Mouse (Mus musculus) liver, adult 2 months (tissue): ENCODE measurements around the gene Olfr1087.

Experiments used
- CTCF ChIP-seq: fragments of 200-500 bp; IDR thresholded peaks from 2 replicates; pipeline ENCODE4 v1.5.1; 2011; ENCODE audit warnings: low read depth, low read length, control low read depth
- POLR2A ChIP-seq: fragments of 200-500 bp; IDR thresholded peaks from 2 replicates; pipeline ENCODE4 v1.6.1; 2011; ENCODE audit warnings: low read length, control low read depth; ENCODE audit not compliant: insufficient read depth; ENCODE audit errors: extremely low read depth

DNA sequence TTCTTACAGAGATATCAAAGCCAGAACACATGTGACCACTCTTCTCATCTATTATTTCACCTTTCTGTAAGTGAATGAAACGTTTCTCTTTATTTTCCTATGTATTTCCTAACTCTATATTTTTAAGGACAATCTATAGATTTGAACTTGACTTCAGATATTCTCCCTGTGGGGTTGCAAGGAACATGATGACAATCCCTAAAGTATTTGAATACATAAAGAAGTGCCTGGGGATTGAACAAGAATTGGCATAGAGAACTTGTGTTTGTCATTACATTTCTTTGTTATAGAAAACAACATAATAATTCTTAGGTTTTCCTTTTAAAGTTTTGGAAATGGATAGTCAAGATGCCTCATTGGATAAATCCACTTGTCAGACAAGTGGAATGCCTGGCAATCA lies 36.3 kb downstream of the Olfr1087 start, which contains the start of gene Olfr1085:
- TF ChIP-seq CTCF (no peak), POLR2A (no peak)
